Mouse (Mus musculus) limb, embryonic 12.5 days (tissue): ENCODE data around the gene Ift88. TPM values are rescaled to one million over a fixed set of nuclear protein-coding genes. Genes with fewer than 3 reads are reported as not detected.
A peak's percentile ranks its signal among the peaks of the same experiment; 100 is the strongest.

Experiments
- ATAC-seq: fragments of 200-750 bp; cut with Nextera tagmentation; 2 replicates; pipeline ENCODE4 v1.8.0; 2017; ENCODE audit warnings: low read depth, moderate TSS enrichment; ENCODE audit not compliant: insufficient number of reproducible peaks, insufficient read depth, low FRiP score, low TSS enrichment
- H3K27ac ChIP-seq: fragments of 300-500 bp; sonication (generic); 2 replicates; pipeline ENCODE4 v1.5.1; 2016; ENCODE audit warnings: mild to moderate bottlenecking, moderate library complexity
- H3K27me3 ChIP-seq: fragments of 300-500 bp; sonication (generic); 2 replicates; pipeline ENCODE4 v1.6.1; 2016; ENCODE audit warnings: mild to moderate bottlenecking, moderate library complexity
- H3K36me3 ChIP-seq: fragments of 300-500 bp; sonication (generic); 2 replicates; pipeline ENCODE4 v1.6.1; 2016; ENCODE audit warnings: mild to moderate bottlenecking, moderate library complexity
- H3K4me1 ChIP-seq: fragments of 300-500 bp; sonication (generic); replicated peaks from 2 replicates; pipeline ENCODE4 v1.6.1; 2016
- H3K4me2 ChIP-seq: fragments of 300-500 bp; sonication (generic); 2 replicates; pipeline ENCODE4 v1.6.1; 2016; ENCODE audit warnings: mild to moderate bottlenecking, moderate library complexity
- H3K4me3 ChIP-seq: fragments of 300-500 bp; sonication (generic); replicated peaks from 2 replicates; pipeline ENCODE4 v1.5.1; 2016; ENCODE audit warnings: mild to moderate bottlenecking
- H3K9ac ChIP-seq: fragments of 300-500 bp; sonication (generic); replicated peaks from 2 replicates; pipeline ENCODE4 v1.6.1; 2016; ENCODE audit warnings: mild to moderate bottlenecking, moderate library complexity
- H3K9me3 ChIP-seq: fragments of 300-500 bp; sonication (generic); 2 replicates; pipeline ENCODE4 v1.6.1; 2016; ENCODE audit warnings: mild to moderate bottlenecking, moderate library complexity
- WGBS: fragments of 180-500 bp; shearing (Covaris S2); methylation state at CpG from one replicate; pipeline ENCODE4 v1.1.7; 2016; 5-methylcytosine and 5-hydroxymethylcytosine counted together
- polyA plus RNA-seq: library from polyadenylated mRNA; unstranded; fragments of >200 nt; fragmentation: Nextera tagmentation; extraction: Ambion mirVana; gene quantifications from 2 replicates; pipeline ENCODE4 v1.2.1, GENCODE M21; 2016

The Ift88 gene
- polyA plus RNA-seq, 1 experiment from 2014 or later: 17.0 TPM

DNA sequence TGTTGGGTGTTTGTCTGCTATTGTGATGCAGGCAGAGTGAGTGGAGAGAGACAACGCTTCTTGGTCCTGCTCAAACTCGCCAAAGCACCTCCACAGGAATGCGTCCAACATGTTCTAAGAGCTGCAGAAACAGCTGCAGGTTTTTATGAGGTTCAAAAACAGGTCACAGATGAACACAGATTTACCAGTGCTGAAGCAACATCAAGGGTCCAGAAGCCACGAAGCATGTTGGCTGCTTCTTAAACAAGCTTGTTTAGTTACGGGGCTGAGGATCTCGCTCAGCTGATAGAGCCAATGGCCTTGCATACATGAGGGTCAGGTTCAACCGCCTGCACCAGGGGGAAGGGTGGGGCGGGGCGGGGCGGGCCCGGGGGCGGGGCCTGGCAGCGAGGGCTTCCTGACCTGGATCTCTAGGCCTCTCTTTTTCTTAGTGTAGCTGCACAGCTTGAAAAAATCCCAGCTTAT lies 122.7 kb downstream of the Ift88 start:
- Histone ChIP-seq H3K9ac (no peak overlapping the region), H3K9me3 (peaks cover 6% of the 10 kb centered on the region; the same call in 1 of the 2 replicates), H3K36me3 (peaks cover 22% of the 10 kb centered on the region), H3K27me3 (no peaks in the 10 kb centered on the region; the same call in 1 of the 2 replicates), H3K4me1 (peaks cover 15% of the 10 kb centered on the region), H3K27ac (peak overlapping the region; percentile 70), H3K4me3 (no peak overlapping the region), H3K4me2 (peak overlapping the region; percentile 29)
- ATAC-seq: peak; percentile 83
- 11% methylated on average over 13 of the region's 13 CpGs for WGBS

DNA sequence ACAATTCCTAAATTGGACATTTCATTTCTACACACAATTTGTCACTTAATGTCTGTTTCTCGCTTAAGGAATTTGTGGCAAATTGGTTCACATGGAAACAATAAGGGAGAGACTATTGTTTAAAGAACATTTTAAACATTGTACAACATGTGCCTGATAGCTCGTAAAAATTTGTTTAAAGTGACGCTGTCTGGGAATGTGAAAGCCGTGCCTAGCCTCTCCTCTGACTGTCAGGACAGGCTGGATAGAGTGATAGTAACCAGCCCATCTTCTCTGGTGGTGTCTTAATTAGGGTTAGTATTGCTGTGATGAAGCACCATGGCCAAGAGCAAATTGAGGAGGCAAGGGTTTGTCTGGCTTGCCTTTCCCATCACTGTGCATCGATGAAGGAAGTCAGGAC lies 123.2 kb downstream of the Ift88 start:
- H3K27ac ChIP-seq: peak overlapping the region; percentile 70

DNA sequence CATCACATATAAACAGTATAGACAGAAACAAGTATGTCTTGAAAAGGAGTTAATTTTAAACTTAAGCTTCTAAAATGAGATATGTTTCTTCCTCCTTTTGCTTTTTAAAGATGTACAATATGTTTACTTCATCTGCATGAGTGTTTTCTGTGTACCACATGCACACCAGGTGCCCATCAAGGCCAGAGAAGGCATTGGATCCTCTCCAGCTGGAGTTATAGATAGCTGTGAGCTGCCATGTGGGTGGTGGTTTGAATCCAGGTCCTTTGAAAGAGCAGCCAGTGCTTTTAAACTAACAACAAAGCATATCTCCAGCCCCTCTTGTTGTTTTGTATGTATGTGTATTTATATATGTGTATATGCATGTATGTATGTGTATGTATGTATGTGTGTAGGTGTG lies 129.1 kb downstream of the Ift88 start:
- Histone ChIP-seq H3K27me3 (no peaks in the 10 kb centered on the region), H3K9ac (no peak overlapping the region), H3K27ac (no peak overlapping the region), H3K4me3 (no peak overlapping the region), H3K4me2 (no peak overlapping the region), H3K4me1 (no peaks in the 10 kb centered on the region), H3K9me3 (no peaks in the 10 kb centered on the region), H3K36me3 (peaks cover 29% of the 10 kb centered on the region)
- ATAC-seq: no peak

More for the DNA sequence above, 123.2 kb downstream of the Ift88 start:
- Histone ChIP-seq H3K9ac (no peak overlapping the region), H3K9me3 (peaks cover 4% of the 10 kb centered on the region; the same call in 1 of the 2 replicates), H3K4me1 (peaks cover 15% of the 10 kb centered on the region), H3K4me3 (no peak overlapping the region), H3K27me3 (no peaks in the 10 kb centered on the region; the same call in 1 of the 2 replicates), H3K4me2 (peak overlapping the region; percentile 29), H3K36me3 (peaks cover 22% of the 10 kb centered on the region)
- ATAC-seq: peak; percentile 34; the same call in 1 of the 2 replicates
- 59% methylated on average over 5 of the region's 5 CpGs for WGBS

DNA sequence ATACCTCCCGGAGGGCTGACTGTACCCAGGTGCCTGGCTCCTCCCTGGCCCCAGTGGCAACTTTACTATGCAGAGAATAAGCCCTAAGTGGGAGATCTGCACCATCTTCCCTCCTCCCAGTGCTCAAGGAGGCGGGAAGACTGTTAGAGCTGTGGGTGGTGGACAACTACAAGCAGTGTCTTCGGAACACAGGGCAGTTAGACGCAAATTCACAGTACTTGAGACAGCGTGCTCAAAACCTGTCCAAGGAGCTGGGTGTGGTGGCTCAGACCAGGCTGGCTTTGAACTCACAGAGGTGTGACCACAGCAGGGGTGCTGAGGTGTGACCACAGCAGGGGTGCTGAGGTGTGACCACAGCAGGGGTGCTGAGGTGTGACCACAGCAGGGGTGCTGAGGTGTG lies 130.6 kb downstream of the Ift88 start:
- no peaks in the 10 kb centered on the region for H3K9me3 ChIP-seq
- H3K27ac ChIP-seq: no peak overlapping the region
- H3K27me3 ChIP-seq: no peaks in the 10 kb centered on the region
- no peak overlapping the region for H3K4me3 ChIP-seq
- H3K4me1 ChIP-seq: no peaks in the 10 kb centered on the region
- 85% methylated on average over 5 of the region's 5 CpGs for WGBS
- H3K36me3 ChIP-seq: peaks cover 21% of the 10 kb centered on the region
- no peak overlapping the region for H3K4me2 ChIP-seq
- H3K9ac ChIP-seq: no peak overlapping the region
- ATAC-seq: no peak

DNA sequence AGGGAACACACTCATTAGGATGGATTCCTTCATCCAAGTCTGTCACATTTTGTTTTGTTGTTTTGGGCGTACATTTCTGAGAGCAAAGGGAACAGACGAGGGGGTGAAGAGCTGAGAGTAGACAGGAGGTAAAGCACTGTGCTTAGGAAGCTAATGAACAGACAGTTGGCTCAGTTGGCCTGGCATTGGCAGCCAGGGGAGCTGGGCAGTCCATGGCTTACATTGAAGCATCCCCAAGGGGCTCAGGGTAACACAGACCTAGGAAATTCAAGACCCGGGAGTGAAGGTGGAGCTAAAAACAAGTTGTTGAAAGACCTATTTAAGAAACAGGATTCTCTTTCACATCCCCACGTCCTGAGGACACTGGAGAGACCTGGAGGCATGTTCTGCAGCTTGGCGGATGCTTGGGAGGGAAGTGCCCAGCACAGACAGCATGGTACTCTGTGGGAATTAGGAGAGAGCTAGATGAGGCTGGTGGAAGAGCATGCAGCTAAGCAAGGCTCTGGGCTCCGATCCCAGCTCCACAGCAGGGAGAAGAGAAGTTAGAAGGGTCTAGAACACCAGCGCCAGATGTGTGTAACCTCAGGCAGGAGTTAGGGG lies 131.7 kb downstream of the Ift88 start:
- no peak overlapping the region for H3K27ac ChIP-seq
- no peak overlapping the region for H3K4me2 ChIP-seq
- no peak overlapping the region for H3K4me3 ChIP-seq
- no peak for ATAC-seq
- H3K9ac ChIP-seq: no peak overlapping the region
- no peaks in the 10 kb centered on the region for H3K27me3 ChIP-seq
- H3K36me3 ChIP-seq: peaks cover 14% of the 10 kb centered on the region; the same call in 1 of the 2 replicates
- no peaks in the 10 kb centered on the region for H3K9me3 ChIP-seq
- 88% methylated on average over 7 of the region's 7 CpGs for WGBS
- H3K4me1 ChIP-seq: no peaks in the 10 kb centered on the region

DNA sequence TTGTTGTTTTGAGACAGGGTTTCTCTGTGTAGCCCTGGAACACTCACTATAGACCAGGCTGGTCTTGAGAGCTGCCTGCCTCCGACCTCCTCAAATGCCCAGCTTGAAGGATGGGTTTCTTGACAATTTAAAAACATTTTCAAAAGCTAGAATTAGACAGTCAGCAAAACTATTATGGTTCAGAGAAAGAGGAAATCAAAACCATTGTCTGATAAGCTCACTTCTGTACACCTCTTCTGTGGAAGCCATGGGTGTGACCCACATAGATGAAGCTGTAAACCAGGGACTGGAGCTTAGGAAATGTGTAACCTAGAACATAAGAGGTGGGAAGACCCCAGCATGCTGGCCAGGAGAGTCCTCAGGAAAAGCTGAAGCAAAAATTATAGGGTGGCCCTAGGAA lies 133.1 kb downstream of the Ift88 start:
- Histone ChIP-seq H3K9ac (no peak overlapping the region), H3K4me3 (no peak overlapping the region), H3K4me1 (no peaks in the 10 kb centered on the region), H3K36me3 (peaks cover 14% of the 10 kb centered on the region; the same call in 1 of the 2 replicates), H3K27me3 (no peaks in the 10 kb centered on the region), H3K9me3 (no peaks in the 10 kb centered on the region), H3K27ac (no peak overlapping the region), H3K4me2 (no peak overlapping the region)
- 89% methylated on average over 1 of the region's 1 CpGs for WGBS
- ATAC-seq: no peak

DNA sequence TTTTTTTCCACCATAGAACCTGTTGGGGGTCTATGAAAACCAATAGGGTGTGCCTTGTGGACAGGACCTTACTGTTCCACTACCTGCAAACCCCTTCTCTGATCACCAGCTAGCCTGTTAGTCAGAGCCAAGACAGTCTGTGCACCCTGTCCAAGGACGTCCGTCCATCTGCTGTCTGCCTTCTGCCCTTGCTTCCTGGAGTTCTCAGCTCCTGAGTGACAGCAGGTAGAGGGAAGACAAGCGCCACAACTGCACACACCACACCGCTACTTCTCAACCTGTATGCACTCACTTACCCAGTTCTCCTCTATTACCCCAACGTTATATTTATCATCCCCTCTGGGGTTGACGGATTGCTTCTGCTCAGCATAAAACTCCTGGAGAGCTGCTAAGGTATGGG lies 141.8 kb downstream of the Ift88 start:
- no peak overlapping the region for H3K27ac ChIP-seq
- 91% methylated on average over 6 of the region's 6 CpGs for WGBS
- H3K4me1 ChIP-seq: peaks cover under 1% of the 10 kb centered on the region

More for the DNA sequence above, 141.8 kb downstream of the Ift88 start:
- H3K4me3 ChIP-seq: no peak overlapping the region
- H3K9ac ChIP-seq: no peak overlapping the region
- ATAC-seq: no peak
- peaks cover 14% of the 10 kb centered on the region; the same call in 1 of the 2 replicates for H3K36me3 ChIP-seq
- H3K9me3 ChIP-seq: no peaks in the 10 kb centered on the region
- no peak overlapping the region for H3K4me2 ChIP-seq
- H3K27me3 ChIP-seq: no peaks in the 10 kb centered on the region

Other genes starting within 250 kb of the Ift88 start
- 16.7 and 18.2 TPM in 2 replicates for gene Cryl1, start 25.5 kb upstream of the Ift88 start, polyA plus RNA-seq
- gene Il17d, start 100.7 kb downstream of the Ift88 start, polyA plus RNA-seq: 3.5 and 4.8 TPM in 2 replicates
- 100 and 110 TPM in 2 replicates for gene Eef1akmt1, start 147.6 kb downstream of the Ift88 start, polyA plus RNA-seq
- 30.7 and 33.6 TPM in 2 replicates for gene Xpo4, start 241.4 kb downstream of the Ift88 start, polyA plus RNA-seq